Mouse (Mus musculus) heart, embryonic 12.5 days (tissue): Measurements from ENCODE around the gene Vps4b. TPM values are rescaled to one million over a fixed set of nuclear protein-coding genes. Genes with fewer than 3 reads are reported as not detected.

Experiments used
- ATAC-seq: fragments of 200-750 bp; cut with Nextera tagmentation; 2 replicates; pipeline ENCODE4 v1.8.0; 2017; ENCODE audit warnings: moderate TSS enrichment, moderate library complexity; ENCODE audit not compliant: insufficient number of reproducible peaks, low FRiP score
- H3K27ac ChIP-seq: fragments of 300-500 bp; sonication (generic); 2 replicates; pipeline ENCODE4 v1.5.1; 2016; ENCODE audit warnings: mild to moderate bottlenecking, moderate library complexity; ENCODE audit not compliant: poor library complexity, severe bottlenecking
- H3K27me3 ChIP-seq: fragments of 300-500 bp; sonication (generic); replicated peaks from 2 replicates; pipeline ENCODE4 v1.6.1; 2016; ENCODE audit warnings: mild to moderate bottlenecking, moderate library complexity
- H3K36me3 ChIP-seq: fragments of 300-500 bp; sonication (generic); 2 replicates; pipeline ENCODE4 v1.6.1; 2016; ENCODE audit warnings: mild to moderate bottlenecking, moderate library complexity
- H3K4me1 ChIP-seq: fragments of 300-500 bp; sonication (generic); replicated peaks from 2 replicates; pipeline ENCODE4 v1.6.1; 2016; ENCODE audit warnings: mild to moderate bottlenecking
- H3K4me2 ChIP-seq: fragments of 300-500 bp; sonication (generic); 2 replicates; pipeline ENCODE4 v1.6.1; 2016; ENCODE audit warnings: mild to moderate bottlenecking, moderate library complexity
- H3K4me3 ChIP-seq: fragments of 300-500 bp; sonication (generic); 2 replicates; pipeline ENCODE4 v1.5.1; 2016; ENCODE audit warnings: mild to moderate bottlenecking
- H3K9ac ChIP-seq: fragments of 300-500 bp; sonication (generic); 2 replicates; pipeline ENCODE4 v1.6.1; 2016; ENCODE audit warnings: mild to moderate bottlenecking, moderate library complexity
- H3K9me3 ChIP-seq: fragments of 300-500 bp; sonication (generic); replicated peaks from 2 replicates; pipeline ENCODE4 v1.6.1; 2016; ENCODE audit warnings: mild to moderate bottlenecking, moderate library complexity
- WGBS: fragments of 180-500 bp; shearing (Covaris S2); methylation state at CpG from one replicate; pipeline ENCODE4 v1.1.7; 2016; 5-methylcytosine and 5-hydroxymethylcytosine counted together
- polyA plus RNA-seq: library from polyadenylated mRNA; unstranded; fragments of >200 nt; fragmentation: Nextera tagmentation; extraction: Ambion mirVana; gene quantifications from 2 replicates; pipeline ENCODE4 v1.2.1, GENCODE M21; 2016

Gene Vps4b
- 54.0 and 58.6 TPM in 2 replicates for polyA plus RNA-seq

DNA sequence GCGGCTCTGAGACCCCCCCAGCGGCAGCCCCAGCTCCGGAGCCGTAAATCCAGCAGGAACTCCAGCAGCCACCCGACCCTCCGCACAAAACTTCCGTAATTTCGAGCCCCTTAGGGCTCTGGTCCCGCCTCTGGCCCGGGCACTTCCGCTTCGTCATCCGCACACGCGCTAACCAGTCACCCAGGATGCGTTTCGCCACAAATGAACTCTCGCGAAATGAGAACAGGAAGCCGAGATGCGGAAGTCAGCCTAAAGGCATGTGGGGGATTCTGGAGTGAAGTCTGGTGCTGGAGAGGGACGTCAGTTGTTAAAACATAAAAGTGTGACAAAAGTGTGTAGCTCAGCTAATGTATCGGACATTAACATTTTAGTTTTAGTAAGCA lies at the start of gene Vps4b:
Gene Vps4b (minus strand): TSS at position 187 of the 383 bp plus-strand sequence.
- Histone ChIP-seq H3K4me3 (peak within 1 kb of the TSS; percentile 100), H3K4me2 (peak within 1 kb of the TSS; percentile 81), H3K4me1 (peaks cover 11% of the 10 kb centered on the region; the same call in 1 of the 2 replicates), H3K9ac (peak within 1 kb of the TSS; percentile 99), H3K36me3 (peaks cover 3% of the 10 kb centered on the region; the same call in 1 of the 2 replicates), H3K27ac (peak within 1 kb of the TSS; percentile 96), H3K27me3 (no peaks in the 10 kb centered on the region), H3K9me3 (no peaks in the 10 kb centered on the region)
- ATAC-seq, result peak; percentile 99
- under 1% methylated on average over 23 of the region's 23 CpGs for WGBS

- no peak overlapping the region for H3K4me2 ChIP-seq
- no peak overlapping the region for H3K9ac ChIP-seq
- ATAC-seq, result no peak
- H3K27ac ChIP-seq, result no peak overlapping the region
- H3K4me1 ChIP-seq, result no peaks in the 10 kb centered on the region
- WGBS, result 62% methylated on average over 4 of the region's 4 CpGs
- no peaks in the 10 kb centered on the region for H3K36me3 ChIP-seq
- H3K27me3 ChIP-seq, result no peaks in the 10 kb centered on the region
- no peak overlapping the region for H3K4me3 ChIP-seq
- no peaks in the 10 kb centered on the region for H3K9me3 ChIP-seq
These were observed 32.3 kb upstream of the Vps4b start for GRCm38 (mm10) chr1:106828784-106829183.

DNA sequence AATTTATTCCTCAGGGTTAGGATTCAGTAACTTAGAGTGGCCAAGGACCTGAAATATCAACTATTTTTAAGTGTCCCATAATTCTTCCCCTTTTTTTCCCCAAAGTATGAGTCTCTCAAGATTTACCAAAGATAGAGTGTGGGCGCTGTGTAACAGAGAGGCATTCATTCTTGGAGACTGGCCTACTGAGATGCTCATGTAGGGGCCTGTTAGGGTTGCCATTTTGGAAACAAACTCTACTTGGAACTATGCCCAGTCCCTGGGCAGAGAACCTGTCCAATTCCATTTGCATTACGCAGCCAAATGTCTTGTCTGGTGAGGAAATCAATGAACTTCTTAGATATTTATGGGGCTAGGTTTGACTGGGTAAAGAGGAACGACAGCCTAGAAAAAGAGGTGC lies 25.8 kb upstream of the Vps4b start:
- Histone ChIP-seq H3K9ac (no peak overlapping the region), H3K4me3 (no peak overlapping the region), H3K27ac (no peak overlapping the region), H3K4me2 (no peak overlapping the region), H3K9me3 (no peaks in the 10 kb centered on the region), H3K27me3 (no peaks in the 10 kb centered on the region), H3K4me1 (no peaks in the 10 kb centered on the region), H3K36me3 (no peaks in the 10 kb centered on the region)
- 74% methylated on average over 3 of the region's 3 CpGs for WGBS
- ATAC-seq, result no peak

DNA sequence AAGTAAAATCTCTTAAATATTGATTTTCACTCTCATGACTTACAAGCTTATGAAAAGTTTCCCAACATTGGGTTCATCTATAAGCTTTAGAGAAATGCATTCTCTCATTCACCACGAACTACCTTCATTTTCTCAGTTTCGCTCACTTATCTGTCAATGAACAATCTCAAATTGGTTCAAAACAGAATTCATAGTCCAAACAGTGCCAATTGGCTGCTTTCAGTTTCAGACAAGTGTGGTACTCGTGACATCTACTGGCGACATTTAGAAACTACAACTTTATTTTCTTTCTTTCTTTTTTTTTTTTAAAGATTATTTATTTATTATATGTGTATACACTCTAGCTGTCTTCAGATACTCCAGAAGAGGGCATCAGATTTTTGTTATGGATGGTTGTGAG lies 21.8 kb upstream of the Vps4b start:
- no peak overlapping the region for H3K9ac ChIP-seq
- H3K27ac ChIP-seq, result no peak overlapping the region
- H3K4me3 ChIP-seq, result no peak overlapping the region
- H3K36me3 ChIP-seq, result no peaks in the 10 kb centered on the region
- no peaks in the 10 kb centered on the region for H3K9me3 ChIP-seq
- ATAC-seq, result no peak
- WGBS, result 20% methylated on average over 4 of the region's 4 CpGs
- H3K4me2 ChIP-seq, result no peak overlapping the region
- peaks cover 4% of the 10 kb centered on the region; the same call in 1 of the 2 replicates for H3K27me3 ChIP-seq
- H3K4me1 ChIP-seq, result no peaks in the 10 kb centered on the region

- peaks cover 4% of the 10 kb centered on the region; the same call in 1 of the 2 replicates for H3K27me3 ChIP-seq
- H3K36me3 ChIP-seq, result no peaks in the 10 kb centered on the region
- no peak for ATAC-seq
- no peak overlapping the region for H3K4me2 ChIP-seq
- WGBS, result 84% methylated on average over 11 of the region's 11 CpGs
- H3K4me1 ChIP-seq, result no peaks in the 10 kb centered on the region
- H3K9me3 ChIP-seq, result no peaks in the 10 kb centered on the region
- no peak overlapping the region for H3K9ac ChIP-seq
- no peak overlapping the region for H3K27ac ChIP-seq
- H3K4me3 ChIP-seq, result no peak overlapping the region
These were observed 20.2 kb upstream of the Vps4b start for GRCm38 (mm10) chr1:106816766-106817165.

GRCm38 (mm10) chr1:106815265-106815664 lies 18.7 kb upstream of the Vps4b start:
- H3K9me3 ChIP-seq, result no peaks in the 10 kb centered on the region
- peaks cover 4% of the 10 kb centered on the region; the same call in 1 of the 2 replicates for H3K27me3 ChIP-seq
- WGBS, result 76% methylated on average over 6 of the region's 6 CpGs
- H3K4me3 ChIP-seq, result no peak overlapping the region
- H3K4me2 ChIP-seq, result no peak overlapping the region
- H3K4me1 ChIP-seq, result no peaks in the 10 kb centered on the region
- ATAC-seq, result no peak
- H3K27ac ChIP-seq, result no peak overlapping the region
- H3K36me3 ChIP-seq, result no peaks in the 10 kb centered on the region
- H3K9ac ChIP-seq, result no peak overlapping the region

DNA sequence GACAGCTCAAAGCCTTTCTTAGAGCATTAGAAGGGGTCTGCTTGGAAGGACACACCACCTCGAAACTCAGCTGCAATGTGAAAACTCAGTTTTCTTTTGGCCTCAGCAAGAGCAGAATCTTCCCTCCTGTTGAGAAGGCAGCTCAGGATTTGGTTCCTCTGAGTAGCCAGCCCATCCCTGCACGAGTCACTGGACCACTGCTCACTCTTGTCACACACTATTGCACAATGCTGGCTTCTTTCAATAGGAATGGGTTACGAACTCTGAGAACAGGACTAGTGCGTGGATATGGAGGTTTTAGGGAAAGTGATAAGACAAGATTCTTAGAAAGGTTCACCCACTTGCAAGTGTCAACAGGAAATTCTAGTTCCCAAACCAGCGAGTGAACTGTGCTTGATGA lies 18.3 kb upstream of the Vps4b start:
- Histone ChIP-seq H3K9me3 (no peaks in the 10 kb centered on the region), H3K27me3 (peaks cover 4% of the 10 kb centered on the region; the same call in 1 of the 2 replicates), H3K4me2 (no peak overlapping the region), H3K36me3 (no peaks in the 10 kb centered on the region), H3K4me3 (no peak overlapping the region), H3K27ac (no peak overlapping the region), H3K4me1 (no peaks in the 10 kb centered on the region), H3K9ac (no peak overlapping the region)
- ATAC-seq, result no peak
- 52% methylated on average over 5 of the region's 5 CpGs for WGBS

DNA sequence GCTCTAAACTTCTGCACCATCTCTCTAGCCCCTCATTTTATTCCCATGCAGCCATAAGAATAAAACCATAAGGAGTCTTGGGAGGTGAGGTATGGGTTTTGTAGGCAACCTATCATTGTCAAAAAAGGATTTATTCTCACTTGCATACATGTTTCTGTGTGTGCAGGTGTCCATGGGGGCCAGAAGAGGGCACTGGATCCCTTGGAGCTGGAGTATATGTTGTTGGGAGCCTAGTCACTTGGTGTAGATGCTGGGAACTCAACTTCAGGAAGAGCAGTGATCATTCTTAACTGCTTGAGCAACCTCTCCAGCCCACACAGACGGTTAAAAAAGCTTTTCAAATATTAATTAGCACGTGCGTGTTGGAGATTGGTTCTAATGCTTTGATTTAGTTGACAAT lies 3.4 kb upstream of the Vps4b start:
- Histone ChIP-seq H3K4me1 (peaks cover 5% of the 10 kb centered on the region; the same call in 1 of the 2 replicates), H3K27ac (no peak overlapping the region), H3K4me2 (no peak overlapping the region), H3K36me3 (no peaks in the 10 kb centered on the region), H3K9ac (no peak overlapping the region), H3K27me3 (no peaks in the 10 kb centered on the region), H3K4me3 (no peak overlapping the region), H3K9me3 (no peaks in the 10 kb centered on the region)
- no peak for ATAC-seq
- WGBS, result 88% methylated on average over 3 of the region's 3 CpGs

DNA sequence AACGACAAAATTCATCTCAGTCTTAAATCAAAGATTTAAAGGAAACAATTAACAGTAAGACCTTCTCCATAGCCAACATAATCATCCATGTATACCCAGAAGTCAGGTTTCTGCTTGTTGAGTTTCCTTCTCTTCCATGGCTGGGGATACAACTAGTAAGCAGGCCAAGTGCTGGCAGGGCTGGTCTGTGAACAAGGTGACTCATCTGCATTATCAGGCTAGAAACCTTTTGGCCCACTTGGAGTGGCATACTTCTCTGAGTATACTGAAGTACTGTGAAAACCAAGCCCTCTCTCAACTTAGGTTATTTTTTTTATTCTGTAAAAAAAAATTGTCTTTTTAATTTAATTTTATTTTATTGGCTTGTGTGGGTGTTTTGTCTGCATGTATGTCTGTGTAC lies 2.9 kb upstream of the Vps4b start:
- Histone ChIP-seq H3K27me3 (no peaks in the 10 kb centered on the region), H3K4me3 (no peak overlapping the region), H3K36me3 (no peaks in the 10 kb centered on the region), H3K4me2 (no peak overlapping the region), H3K9ac (no peak overlapping the region), H3K27ac (no peak overlapping the region), H3K4me1 (peaks cover 6% of the 10 kb centered on the region; the same call in 1 of the 2 replicates), H3K9me3 (no peaks in the 10 kb centered on the region)
- 42% methylated on average over 1 of the region's 1 CpGs for WGBS
- ATAC-seq, result no peak

DNA sequence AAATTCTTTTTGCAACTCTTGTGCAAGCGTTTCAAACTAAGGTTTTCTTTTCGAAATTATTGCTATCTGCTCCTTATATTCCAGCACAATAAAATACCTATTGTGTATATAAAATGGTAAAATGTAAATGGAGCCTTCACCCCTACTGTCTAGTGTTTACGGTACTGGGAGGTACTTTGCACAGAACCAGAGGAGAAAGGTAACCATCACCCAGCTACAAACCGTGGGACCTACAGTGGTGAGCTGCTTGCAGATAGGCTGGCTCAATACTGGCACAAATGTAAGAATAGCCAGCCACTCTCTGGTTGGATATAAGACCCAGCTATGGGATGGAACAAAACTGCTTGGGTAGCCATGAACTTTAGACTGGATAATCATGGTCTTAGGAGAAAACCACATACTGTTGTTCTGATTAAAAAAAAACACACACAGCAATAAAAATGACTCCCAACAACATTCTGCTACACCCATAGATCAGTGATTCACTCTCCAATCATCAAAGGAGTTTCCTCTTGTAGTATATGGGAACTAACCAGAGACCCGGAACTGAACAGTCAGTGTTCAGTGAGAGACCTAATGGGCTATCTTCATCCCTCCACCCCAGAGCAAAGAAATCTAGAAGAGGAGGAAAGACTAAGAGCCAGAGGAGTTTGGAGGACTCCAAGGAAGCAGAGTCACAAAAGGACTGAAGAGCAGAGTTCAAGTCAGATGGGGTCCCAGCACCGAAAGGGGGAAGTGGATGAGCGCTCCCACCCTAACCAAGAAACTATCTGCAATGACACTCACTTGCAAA lies 655 bp upstream of the Vps4b start:
- no peak overlapping the region for H3K9ac ChIP-seq
- H3K9me3 ChIP-seq, result no peaks in the 10 kb centered on the region
- peaks cover 11% of the 10 kb centered on the region; the same call in 1 of the 2 replicates for H3K4me1 ChIP-seq
- no peak for ATAC-seq
- no peaks in the 10 kb centered on the region for H3K27me3 ChIP-seq
- H3K36me3 ChIP-seq, result peaks cover 3% of the 10 kb centered on the region; the same call in 1 of the 2 replicates
- peak overlapping the region; percentile 100 for H3K4me3 ChIP-seq
- 58% methylated on average over 7 of the region's 7 CpGs for WGBS
- no peak overlapping the region for H3K27ac ChIP-seq
- peak overlapping the region; percentile 81 for H3K4me2 ChIP-seq

- Histone ChIP-seq H3K4me3 (peak overlapping the region; percentile 100), H3K4me2 (peak overlapping the region; percentile 81), H3K4me1 (peaks cover 11% of the 10 kb centered on the region; the same call in 1 of the 2 replicates), H3K9me3 (no peaks in the 10 kb centered on the region), H3K27ac (peak overlapping the region; percentile 96), H3K9ac (peak overlapping the region; percentile 99), H3K36me3 (peaks cover 3% of the 10 kb centered on the region; the same call in 1 of the 2 replicates), H3K27me3 (no peaks in the 10 kb centered on the region)
- peak; percentile 89 for ATAC-seq
- WGBS, result 2% methylated on average over 51 of the region's 51 CpGs
These were observed 640 bp downstream of the Vps4b start for GRCm38 (mm10) chr1:106795634-106796541.
